In the genomic region with DNA sequence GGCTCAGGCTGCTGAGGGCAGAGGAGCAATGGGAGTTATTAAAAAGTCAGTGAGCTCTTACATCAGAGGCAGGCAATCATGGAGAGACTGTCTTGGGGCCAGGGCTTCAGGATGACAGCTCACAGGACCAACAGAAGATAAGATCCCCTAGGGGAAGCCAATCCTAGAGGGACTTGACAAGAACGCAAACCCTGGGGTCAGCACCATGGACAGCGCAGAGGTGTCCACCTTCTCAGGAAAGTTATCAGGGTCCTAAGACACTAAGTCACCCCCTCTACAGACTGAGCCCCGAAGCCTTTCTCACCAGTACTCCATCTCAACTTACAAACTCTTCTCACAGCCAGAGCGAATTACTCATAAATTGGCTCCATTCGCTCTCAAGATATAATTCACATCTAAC, we compare ENCODE assay signal across 9 mouse cellular contexts. TPM values are rescaled to one million over a fixed set of nuclear protein-coding genes. Genes with fewer than 3 reads are reported as not detected.
A peak's percentile ranks its signal among the peaks of the same experiment; 100 is the strongest.
DNase-seq lines count a peak whose midpoint lies in the region; ATAC-seq lines count a peak whose summit lies in the region.
"Had no signal": no experiment of that assay in that cellular context is flagged by ENCODE, and none has a peak within 500 bp of the region (broad histone marks: within the 10 kb centered on the region; RNA-seq: fewer than 3 reads in every experiment).

A gene (minus strand): TSS at position 2 of the 400 bp plus-strand sequence.

- no peak for ATAC-seq in erythroid progenitor cell, adult 5-6 weeks (replicated peaks; ENCODE audit: low FRiP score, poor library complexity, severe bottlenecking)

- DNase-seq in heart, postnatal 4 days, result peak; percentile 58
- no peak for DNase-seq in heart, postnatal 25 days (ENCODE audit: low spot score)
- peak; percentile 16 for DNase-seq in urinary bladder, postnatal 14 days (ENCODE audit: low spot score)
- DNase-seq in urinary bladder, postnatal 10 days (ENCODE audit: low spot score), result no peak
- peak; percentile 52 for DNase-seq in induced T-regulatory cell, adult 2 months (ENCODE audit: low read depth)
- no peak for DNase-seq in spleen, postnatal 36 days (ENCODE audit: low spot score in 2 of 2)
- DNase-seq in cerebellum, postnatal 14 days, result no peak

- intact Hi-C loops in heart, postnatal 25 days (cut with DNase I), result no loop called here

RNA-seq across cellular contexts. Expression of the gene that starts here (rescaled TPM):
- total RNA-seq in heart, postnatal 4 days (2021), result not detected
- not detected for total RNA-seq in heart, postnatal 25 days (2021)
- total RNA-seq in erythroid progenitor cell, adult 5-6 weeks (2015; ENCODE audit: low replicate concordance), result not detected in 2 replicates
- not detected in 2 replicates for total RNA-seq in erythroid progenitor cell, adult 5-6 weeks (2017; ENCODE audit: low replicate concordance)
- total RNA-seq: gastrocnemius, adult 18-20 months had no signal

Comparison
In these comparisons a context has a peak if more than half of its experiments do, and no peak if none do; other contexts are left out.
1. DNase-seq: peak in urinary bladder, postnatal 14 days (single experiment) and induced T-regulatory cell, adult 2 months (single experiment); none in heart, postnatal 25 days (single experiment), urinary bladder, postnatal 10 days (single experiment), spleen, postnatal 36 days (0 of 2) and cerebellum, postnatal 14 days (0 of 2).
2. Peak in DNase-seq in heart, postnatal 4 days; RNA of the gene not detected or under 1 TPM.